Mouse (Mus musculus) embryonic facial prominence, embryonic 13.5 days (tissue): ENCODE results near the gene C130060K24Rik. TPM values are rescaled to one million over a fixed set of nuclear protein-coding genes. Genes with fewer than 3 reads are reported as not detected.

Source experiments
- ATAC-seq: fragments of 200-750 bp; cut with Nextera tagmentation; 2 replicates; pipeline ENCODE4 v1.8.0; 2017; ENCODE audit warnings: low read depth; ENCODE audit not compliant: insufficient number of reproducible peaks, insufficient read depth, low FRiP score, low TSS enrichment
- H3K27ac ChIP-seq: fragments of 300-500 bp; sonication (generic); 2 replicates; pipeline ENCODE4 v1.5.1; 2015; ENCODE audit warnings: moderate library complexity, mild to moderate bottlenecking, inconsistent platforms
- H3K27me3 ChIP-seq: fragments of 300-500 bp; sonication (generic); 2 replicates; pipeline ENCODE4 v1.6.1; 2015; ENCODE audit warnings: mild to moderate bottlenecking, inconsistent platforms
- H3K36me3 ChIP-seq: fragments of 300-500 bp; sonication (generic); 2 replicates; pipeline ENCODE4 v1.6.1; 2015; ENCODE audit warnings: mild to moderate bottlenecking, inconsistent platforms
- H3K4me1 ChIP-seq: fragments of 300-500 bp; sonication (generic); 2 replicates; pipeline ENCODE4 v1.6.1; 2015; ENCODE audit warnings: inconsistent platforms
- H3K4me2 ChIP-seq: fragments of 300-500 bp; sonication (generic); 2 replicates; pipeline ENCODE4 v1.6.1; 2015; ENCODE audit warnings: moderate library complexity, mild to moderate bottlenecking, inconsistent platforms
- H3K4me3 ChIP-seq: fragments of 300-500 bp; sonication (generic); 2 replicates; pipeline ENCODE4 v1.5.1; 2015; ENCODE audit warnings: mild to moderate bottlenecking, inconsistent platforms
- H3K9ac ChIP-seq: fragments of 300-500 bp; sonication (generic); 2 replicates; pipeline ENCODE4 v1.6.1; 2015; ENCODE audit warnings: mild to moderate bottlenecking, inconsistent platforms
- H3K9me3 ChIP-seq: fragments of 300-500 bp; sonication (generic); 2 replicates; pipeline ENCODE4 v1.6.1; 2016; ENCODE audit warnings: inconsistent platforms
- WGBS: fragments of 180-500 bp; shearing (Covaris S2); methylation state at CpG from one replicate; pipeline ENCODE4 v1.1.7; 2015; ENCODE audit warnings: mixed read lengths; 5-methylcytosine and 5-hydroxymethylcytosine counted together
- polyA plus RNA-seq: library from polyadenylated mRNA; unstranded; fragments of >200 nt; fragmentation: Nextera tagmentation; extraction: Ambion mirVana; gene quantifications from 2 replicates; pipeline ENCODE4 v1.2.1, GENCODE M21; 2015

C130060K24Rik gene
- polyA plus RNA-seq, 1 experiment from 2014 or later: 0.13 TPM

GRCm38 (mm10) chr6:65465294-65465693, 84.4 kb downstream of the C130060K24Rik start:
- ATAC-seq: no peak

GRCm38 (mm10) chr6:65470320-65470719, 89.4 kb downstream of the C130060K24Rik start:
- Histone ChIP-seq H3K4me3 (no peak overlapping the region), H3K4me2 (no peak overlapping the region), H3K36me3 (no peaks in the 10 kb centered on the region), H3K27ac (no peak overlapping the region), H3K4me1 (no peaks in the 10 kb centered on the region), H3K27me3 (no peaks in the 10 kb centered on the region), H3K9me3 (no peaks in the 10 kb centered on the region), H3K9ac (no peak overlapping the region)
- no peak for ATAC-seq
- 67% methylated on average over 5 of the region's 5 CpGs for WGBS

More at GRCm38 (mm10) chr6:65465294-65465693, 84.4 kb downstream of the C130060K24Rik start:
- no peaks in the 10 kb centered on the region for H3K9me3 ChIP-seq
- 82% methylated on average over 1 of the region's 1 CpGs for WGBS
- H3K36me3 ChIP-seq: no peaks in the 10 kb centered on the region
- no peak overlapping the region for H3K4me3 ChIP-seq
- H3K4me2 ChIP-seq: no peak overlapping the region
- H3K27ac ChIP-seq: no peak overlapping the region
- H3K4me1 ChIP-seq: no peaks in the 10 kb centered on the region
- H3K27me3 ChIP-seq: no peaks in the 10 kb centered on the region
- no peak overlapping the region for H3K9ac ChIP-seq

GRCm38 (mm10) chr6:65472455-65472854, 91.5 kb downstream of the C130060K24Rik start:
- no peak for ATAC-seq
- Histone ChIP-seq H3K27me3 (no peaks in the 10 kb centered on the region), H3K27ac (no peak overlapping the region), H3K9me3 (no peaks in the 10 kb centered on the region), H3K36me3 (no peaks in the 10 kb centered on the region), H3K4me3 (no peak overlapping the region), H3K9ac (no peak overlapping the region), H3K4me2 (no peak overlapping the region), H3K4me1 (no peaks in the 10 kb centered on the region)
- WGBS: 88% methylated on average over 7 of the region's 7 CpGs

GRCm38 (mm10) chr6:65498786-65499185, 117.9 kb downstream of the C130060K24Rik start:
- H3K27me3 ChIP-seq: no peaks in the 10 kb centered on the region
- H3K9ac ChIP-seq: no peak overlapping the region
- H3K4me2 ChIP-seq: no peak overlapping the region
- no peaks in the 10 kb centered on the region for H3K9me3 ChIP-seq
- ATAC-seq: no peak
- H3K4me1 ChIP-seq: no peaks in the 10 kb centered on the region
- H3K36me3 ChIP-seq: no peaks in the 10 kb centered on the region
- no peak overlapping the region for H3K4me3 ChIP-seq
- H3K27ac ChIP-seq: no peak overlapping the region

Other genes with a start within 250 kb of the C130060K24Rik start
- 5.7 and 9.1 TPM in 2 replicates for gene Hpgds, start 236.2 kb upstream of the C130060K24Rik start, polyA plus RNA-seq
- gene Tnip3, start 144.2 kb downstream of the C130060K24Rik start, polyA plus RNA-seq: not detected in 2 replicates